Mouse (Mus musculus) regulatory T cell (primary cell): Measurements from ENCODE around the gene Pcyt2.

ENCODE experiments used
- in situ Hi-C: fragments of 300-600 bp; cut with MboI, MseI; formaldehyde crosslinking; loops from one replicate; pipeline ENCODE4 v1.15.1; 2025; ENCODE audit warnings: high pct_unique_total_duplicates

Pcyt2 gene

GRCm38 (mm10) chr11:120633520-120634343, 16.0 kb upstream of the Pcyt2 start, which contains the start of gene Mafg:
Mafg (minus strand) TSS chr11:120633600.
- in situ Hi-C loops: no loop called here

GRCm38 (mm10) chr11:120632559-120633519, 15.1 kb upstream of the Pcyt2 start:
- in situ Hi-C loops: no loop called here

- in situ Hi-C loops: no loop called here
Observed at GRCm38 (mm10) chr11:120631726-120632448, 14.2 kb upstream of the Pcyt2 start.

GRCm38 (mm10) chr11:120630881-120631725, 13.4 kb upstream of the Pcyt2 start:
- in situ Hi-C loops: no loop called here

- in situ Hi-C loops: no loop called here
Observed at GRCm38 (mm10) chr11:120630401-120630871, 12.7 kb upstream of the Pcyt2 start.

- in situ Hi-C loops: no loop called here
Observed at GRCm38 (mm10) chr11:120629911-120630310, 12.2 kb upstream of the Pcyt2 start.

GRCm38 (mm10) chr11:120629341-120629730, 11.6 kb upstream of the Pcyt2 start:
- in situ Hi-C loops: no loop called here

GRCm38 (mm10) chr11:120628601-120629340, 11.0 kb upstream of the Pcyt2 start:
- in situ Hi-C loops: no loop called here

- in situ Hi-C loops: no loop called here
Observed at GRCm38 (mm10) chr11:120627468-120628300, 9.9 kb upstream of the Pcyt2 start.

GRCm38 (mm10) chr11:120626785-120627467, 9.2 kb upstream of the Pcyt2 start:
- in situ Hi-C loops: no loop called here

GRCm38 (mm10) chr11:120625152-120625775, 7.5 kb upstream of the Pcyt2 start, which contains the start of gene Sirt7:
Sirt7 (minus strand) TSS chr11:120625240.
- in situ Hi-C loops: no loop called here

- in situ Hi-C loops: loop anchor here (5.0 kb wide), 1 partner anchor 88 kb away; the partner anchor contains the start of genes Cenpx and Lrrc45
Observed at GRCm38 (mm10) chr11:120624680-120625111, 7.0 kb upstream of the Pcyt2 start.

- in situ Hi-C loops: loop anchor here (5.0 kb wide), 1 partner anchor 88 kb away; the partner anchor contains the start of genes Cenpx and Lrrc45
Observed at GRCm38 (mm10) chr11:120623961-120624679, 6.4 kb upstream of the Pcyt2 start.

- in situ Hi-C loops: loop anchor here (5.0 kb wide), 1 partner anchor 89 kb away; the partner anchor contains the start of genes Cenpx and Lrrc45
Observed at GRCm38 (mm10) chr11:120622805-120623204, 5.1 kb upstream of the Pcyt2 start.

GRCm38 (mm10) chr11:120620195-120620594, 2.5 kb upstream of the Pcyt2 start:
- in situ Hi-C loops: loop anchor here (5.0 kb wide), 1 partner anchor 92 kb away; the partner anchor contains the start of genes Cenpx and Lrrc45
